Mouse (Mus musculus) ES-E14 (cell line): ENCODE results near the gene Ptpn13. TPM values are rescaled to one million over a fixed set of nuclear protein-coding genes. Genes with fewer than 3 reads are reported as not detected.

Experiments
- DNase-seq: peaks from one replicate; pipeline ENCODE4 v3.0.0-alpha.2; 2013; ENCODE audit warnings: low read depth, low spot score
- H3K27ac ChIP-seq: 2 replicates; pipeline ENCODE4 v1.5.1; 2012; ENCODE audit warnings: low read depth, mild to moderate bottlenecking, low read length, moderate library complexity, mixed read lengths; ENCODE audit not compliant: poor library complexity, insufficient read depth, severe bottlenecking
- H3K36me3 ChIP-seq: 2 replicates; pipeline ENCODE4 v1.6.1; 2012; ENCODE audit warnings: mild to moderate bottlenecking, low read length, moderate library complexity, mixed read lengths; ENCODE audit not compliant: control insufficient read depth, poor library complexity, insufficient read depth, severe bottlenecking
- H3K4me1 ChIP-seq, 2 experiments: fragments of 150-350 bp in 1 of 2; sonication (generic) in 1 of 2; 2 replicates each; pipeline ENCODE4 v1.6.1; 2012; ENCODE audit warnings: low read length in 2 of 2, mild to moderate bottlenecking in 1 of 2, mixed read lengths in 1 of 2; ENCODE audit not compliant: control insufficient read depth in 2 of 2, insufficient read depth in 2 of 2, poor library complexity in 1 of 2
- H3K4me3 ChIP-seq, 2 experiments: fragments of 150-350 bp in 1 of 2; sonication (generic) in 1 of 2; 2 replicates each; pipeline ENCODE4 v1.5.1; 2012; ENCODE audit warnings: low read length in 2 of 2, low read depth in 1 of 2, mild to moderate bottlenecking in 1 of 2, mixed read lengths in 1 of 2; ENCODE audit not compliant: insufficient read depth in 1 of 2, poor library complexity in 1 of 2, severe bottlenecking in 1 of 2
- H3K9ac ChIP-seq: 2 replicates; pipeline ENCODE4 v1.6.1; 2012; ENCODE audit warnings: low read depth, mild to moderate bottlenecking, low read length, mixed read lengths; ENCODE audit not compliant: poor library complexity, insufficient read depth, severe bottlenecking
- H3K9me3 ChIP-seq: fragments of 150-350 bp; sonication (generic); 2 replicates; pipeline ENCODE4 v1.6.1; 2012; ENCODE audit warnings: low read depth, mild to moderate bottlenecking, low read length; ENCODE audit not compliant: control insufficient read depth, insufficient read depth
- CHD2 ChIP-seq: IDR thresholded peaks from 2 replicates; pipeline ENCODE4 v1.6.1; 2014; ENCODE audit warnings: mild to moderate bottlenecking, low read depth, low read length, inconsistent platforms
- HCFC1 ChIP-seq: IDR thresholded peaks from 2 replicates; pipeline ENCODE4 v1.6.1; 2012; ENCODE audit warnings: low read length, inconsistent platforms, borderline replicate concordance; ENCODE audit not compliant: insufficient read depth
- MAFK ChIP-seq: IDR thresholded peaks from 2 replicates; pipeline ENCODE4 v1.6.1; 2014; ENCODE audit warnings: mild to moderate bottlenecking, low read depth, low read length, inconsistent platforms; ENCODE audit not compliant: insufficient read depth
- ZC3H11A ChIP-seq: IDR thresholded peaks from 2 replicates; pipeline ENCODE4 v1.6.1; 2012; ENCODE audit warnings: low read depth, mild to moderate bottlenecking, inconsistent platforms, low read length, borderline replicate concordance
- ZNF384 ChIP-seq: IDR thresholded peaks from 2 replicates; pipeline ENCODE4 v1.6.1; 2012; ENCODE audit warnings: low read depth, low read length, inconsistent platforms
- in situ Hi-C, 2 experiments: fragments of 600-800 bp; cut with MboI; formaldehyde crosslinking; loops; one replicate each; pipeline ENCODE4 v1.15.1; 2025; ENCODE audit warnings: low sequenced_read_pairs in 2 of 2, inconsistent platforms in 1 of 2; ENCODE audit not compliant: unreplicated experiment in 2 of 2
- total RNA-seq: library from RNA; depleted of rRNA; stranded (reverse); fragments of 300-350 nt; gene quantifications from 2 replicates; pipeline ENCODE4 v1.2.3, GENCODE M21; 2012

Gene Ptpn13
- total RNA-seq, 1 experiment, result 12.6 TPM

- Histone ChIP-seq H3K9ac (no peak overlapping the region), H3K4me3 (no peak overlapping the region), H3K9me3 (no peaks in the 10 kb centered on the region), H3K36me3 (no peaks in the 10 kb centered on the region), H3K27ac (no peak overlapping the region), H3K4me1 (no peaks in the 10 kb centered on the region)
- in situ Hi-C loops, result no loop called here
- TF ChIP-seq ZC3H11A, result no peak
- no peak for TF ChIP-seq HCFC1
- no peak for TF ChIP-seq MAFK
- no peak for TF ChIP-seq CHD2
- TF ChIP-seq ZNF384, result no peak
- no peak for DNase-seq
Observed at GRCm38 (mm10) chr5:103610856-103611472, 186.0 kb downstream of the Ptpn13 start.

GRCm38 (mm10) chr5:103612316-103612715 is 187.3 kb downstream of the Ptpn13 start:
- Histone ChIP-seq H3K4me1 (peaks cover 0 to 6% of the 10 kb centered on the region in 2 experiments; a peak in 1 of 4 replicates), H3K9me3 (no peaks in the 10 kb centered on the region), H3K9ac (no peak overlapping the region), H3K4me3 (no peak overlapping the region), H3K36me3 (no peaks in the 10 kb centered on the region), H3K27ac (no peak overlapping the region)
- in situ Hi-C loops, result no loop called here
- no peak for DNase-seq
- TF ChIP-seq MAFK, result no peak
- TF ChIP-seq CHD2, result no peak
- no peak for TF ChIP-seq HCFC1
- no peak for TF ChIP-seq ZC3H11A
- TF ChIP-seq ZNF384, result no peak

- Histone ChIP-seq H3K9me3 (no peaks in the 10 kb centered on the region), H3K4me1 (peaks cover 0 to 8% of the 10 kb centered on the region in 2 experiments; a peak in 1 of 4 replicates), H3K9ac (no peak overlapping the region), H3K27ac (no peak overlapping the region), H3K4me3 (no peak overlapping the region), H3K36me3 (no peaks in the 10 kb centered on the region)
- no peak for DNase-seq
- TF ChIP-seq MAFK (no peak), HCFC1 (no peak), CHD2 (no peak), ZNF384 (no peak), ZC3H11A (no peak)
- in situ Hi-C loops, result no loop called here
Observed at GRCm38 (mm10) chr5:103614356-103614755, 189.4 kb downstream of the Ptpn13 start.

GRCm38 (mm10) chr5:103617191-103617590 is 192.2 kb downstream of the Ptpn13 start:
- H3K9ac ChIP-seq, result no peak overlapping the region
- in situ Hi-C loops, result no loop called here
- no peak overlapping the region for H3K4me3 ChIP-seq
- TF ChIP-seq CHD2 (no peak), MAFK (no peak), ZNF384 (no peak)
- H3K27ac ChIP-seq, result no peak overlapping the region; the same call in 1 of the 2 replicates
- DNase-seq, result peak; percentile 71
- no peaks in the 10 kb centered on the region for H3K9me3 ChIP-seq
- peaks cover 0 to 8% of the 10 kb centered on the region in 2 experiments; a peak in 1 of 4 replicates for H3K4me1 ChIP-seq
- no peaks in the 10 kb centered on the region for H3K36me3 ChIP-seq
